Mouse (Mus musculus): Measurements from ENCODE around the gene Cpsf6.

- TF ChIP-seq POLR2A (IDR thresholded peaks at IDR 0.05; ENCODE audit: insufficient read length, low read depth) (no peak), TCF3 (IDR thresholded peaks at IDR 0.05; ENCODE audit: insufficient read length, low read depth) (no peak), POLR2AphosphoS2 (IDR thresholded peaks at IDR 0.05; ENCODE audit: insufficient read length, low read depth) (no peak), MAX (IDR thresholded peaks at IDR 0.05; ENCODE audit: low read depth) (no peak), MYOG (IDR thresholded peaks at IDR 0.05; ENCODE audit: control insufficient read depth in 1 of 3, insufficient read depth in 1 of 3, insufficient read length in 2 of 3, low read depth in 2 of 3) (no peak), MYOD1 (IDR thresholded peaks at IDR 0.05; ENCODE audit: control insufficient read depth in 1 of 3, insufficient read length in 2 of 3, low read depth in 2 of 3) (no peak), E2F4 (IDR thresholded peaks at IDR 0.05; ENCODE audit: insufficient read depth) (no peak), TCF12 (IDR thresholded peaks at IDR 0.05; ENCODE audit: insufficient read depth, poor library complexity, severe bottlenecking) (no peak)
Measured at GRCm38 (mm10) chr10:117426615-117426969, 46.8 kb upstream of the Cpsf6 start.

Data from myocyte (in vitro differentiated cells).